Mouse (Mus musculus) limb, embryonic 12.5 days (tissue): Measurements from ENCODE around the gene Rpl18a. TPM values are rescaled to one million over a fixed set of nuclear protein-coding genes. Genes with fewer than 3 reads are reported as not detected.

ENCODE experiments used
- ATAC-seq: fragments of 200-750 bp; cut with Nextera tagmentation; 2 replicates; pipeline ENCODE4 v1.8.0; 2017; ENCODE audit warnings: low read depth, moderate TSS enrichment; ENCODE audit not compliant: insufficient number of reproducible peaks, insufficient read depth, low FRiP score, low TSS enrichment
- H3K27ac ChIP-seq: fragments of 300-500 bp; sonication (generic); 2 replicates; pipeline ENCODE4 v1.5.1; 2016; ENCODE audit warnings: mild to moderate bottlenecking, moderate library complexity
- H3K27me3 ChIP-seq: fragments of 300-500 bp; sonication (generic); 2 replicates; pipeline ENCODE4 v1.6.1; 2016; ENCODE audit warnings: mild to moderate bottlenecking, moderate library complexity
- H3K36me3 ChIP-seq: fragments of 300-500 bp; sonication (generic); 2 replicates; pipeline ENCODE4 v1.6.1; 2016; ENCODE audit warnings: mild to moderate bottlenecking, moderate library complexity
- H3K4me1 ChIP-seq: fragments of 300-500 bp; sonication (generic); replicated peaks from 2 replicates; pipeline ENCODE4 v1.6.1; 2016
- H3K4me2 ChIP-seq: fragments of 300-500 bp; sonication (generic); 2 replicates; pipeline ENCODE4 v1.6.1; 2016; ENCODE audit warnings: mild to moderate bottlenecking, moderate library complexity
- H3K4me3 ChIP-seq: fragments of 300-500 bp; sonication (generic); replicated peaks from 2 replicates; pipeline ENCODE4 v1.5.1; 2016; ENCODE audit warnings: mild to moderate bottlenecking
- H3K9ac ChIP-seq: fragments of 300-500 bp; sonication (generic); replicated peaks from 2 replicates; pipeline ENCODE4 v1.6.1; 2016; ENCODE audit warnings: mild to moderate bottlenecking, moderate library complexity
- H3K9me3 ChIP-seq: fragments of 300-500 bp; sonication (generic); 2 replicates; pipeline ENCODE4 v1.6.1; 2016; ENCODE audit warnings: mild to moderate bottlenecking, moderate library complexity
- WGBS: fragments of 180-500 bp; shearing (Covaris S2); methylation state at CpG from one replicate; pipeline ENCODE4 v1.1.7; 2016; 5-methylcytosine and 5-hydroxymethylcytosine counted together
- polyA plus RNA-seq: library from polyadenylated mRNA; unstranded; fragments of >200 nt; fragmentation: Nextera tagmentation; extraction: Ambion mirVana; gene quantifications from 2 replicates; pipeline ENCODE4 v1.2.1, GENCODE M21; 2016

The Rpl18a gene
- polyA plus RNA-seq, 1 experiment from 2014 or later = 3,693 TPM

- Histone ChIP-seq H3K4me2 (no peak overlapping the region), H3K27ac (no peak overlapping the region), H3K4me1 (peaks cover 17% of the 10 kb centered on the region), H3K27me3 (peaks cover 5% of the 10 kb centered on the region; the same call in 1 of the 2 replicates), H3K9me3 (no peaks in the 10 kb centered on the region), H3K9ac (no peak overlapping the region), H3K36me3 (no peaks in the 10 kb centered on the region), H3K4me3 (no peak overlapping the region)
- ATAC-seq = no peak
- WGBS = 54% methylated on average over 2 of the region's 2 CpGs
These were observed 19.0 kb downstream of the Rpl18a start for GRCm38 (mm10) chr8:70878178-70878577.

DNA sequence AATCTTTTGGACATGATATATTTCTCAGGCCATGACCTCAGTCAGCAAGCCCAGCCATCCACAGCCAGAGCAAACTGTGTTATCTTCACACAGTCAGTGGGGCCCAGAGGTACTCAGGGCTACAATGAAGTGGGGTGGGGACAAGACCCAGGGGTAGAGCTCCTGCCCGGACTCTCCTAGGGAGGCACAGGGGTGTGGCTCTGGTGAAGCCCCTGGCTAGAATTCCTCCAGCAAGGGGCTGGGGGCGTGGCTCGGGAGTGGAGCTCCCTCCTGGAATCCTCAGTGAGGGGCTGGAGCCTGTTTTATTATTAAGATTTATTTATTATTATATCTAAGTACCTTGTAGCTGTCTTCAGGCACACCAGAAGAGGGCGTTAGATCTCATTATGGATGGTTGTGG lies 20.8 kb downstream of the Rpl18a start:
- ATAC-seq = no peak

GRCm38 (mm10) chr8:70874441-70874840 lies 22.8 kb downstream of the Rpl18a start:
- ATAC-seq = no peak
- 91% methylated on average over 13 of the region's 13 CpGs for WGBS
- Histone ChIP-seq H3K9ac (no peak overlapping the region), H3K27ac (no peak overlapping the region), H3K36me3 (no peaks in the 10 kb centered on the region), H3K4me3 (0 out of 2 replicates have a peak overlapping the region, but pooled peaks have one; percentile 89), H3K4me1 (peaks cover 13% of the 10 kb centered on the region), H3K27me3 (peaks cover 5% of the 10 kb centered on the region; the same call in 1 of the 2 replicates), H3K4me2 (no peak overlapping the region), H3K9me3 (no peaks in the 10 kb centered on the region)

More for the DNA sequence above, 20.8 kb downstream of the Rpl18a start:
- Histone ChIP-seq H3K36me3 (no peaks in the 10 kb centered on the region), H3K4me1 (peaks cover 27% of the 10 kb centered on the region), H3K27me3 (peaks cover 5% of the 10 kb centered on the region; the same call in 1 of the 2 replicates), H3K4me3 (no peak overlapping the region), H3K9me3 (no peaks in the 10 kb centered on the region), H3K27ac (no peak overlapping the region), H3K9ac (no peak overlapping the region), H3K4me2 (no peak overlapping the region)
- WGBS = 51% methylated on average over 4 of the region's 4 CpGs

DNA sequence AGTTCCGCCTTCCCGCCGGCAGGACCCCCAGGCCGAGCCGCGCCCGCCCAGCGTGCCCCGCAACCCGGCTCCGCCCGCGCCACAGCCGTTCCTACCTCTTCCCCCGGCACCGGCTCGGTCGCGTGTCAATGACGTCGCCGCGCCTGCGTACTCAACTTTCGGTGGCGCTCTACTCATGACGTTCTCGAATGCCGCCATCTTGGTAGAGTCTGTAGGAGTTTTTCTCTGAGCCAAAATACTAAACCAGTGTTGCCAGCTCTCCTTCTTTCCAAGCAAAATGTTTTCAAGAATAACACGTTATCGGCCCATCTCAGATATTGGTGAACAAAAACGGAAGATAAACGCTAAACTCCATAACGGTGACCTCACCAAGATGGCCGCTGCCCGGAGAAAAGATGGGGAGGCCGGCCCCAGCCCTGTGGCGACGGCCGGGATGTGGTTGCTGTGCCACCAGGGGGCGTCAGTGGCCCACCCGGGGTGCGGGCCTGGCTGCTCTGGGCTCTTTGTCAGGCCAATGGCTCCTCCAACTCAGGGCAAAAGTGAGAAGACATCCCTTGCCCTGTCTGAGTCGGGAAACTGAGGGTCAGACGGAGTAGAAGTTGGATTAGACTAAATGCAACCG lies 23.7 kb downstream of the Rpl18a start, which contains the start of gene Ccdc124:
Ccdc124 (minus strand) TSS at position 572 of the 622 bp plus-strand sequence.
- peak within 1 kb of the TSS; percentile 79 for H3K4me2 ChIP-seq
- peak within 1 kb of the TSS; percentile 76 for H3K9ac ChIP-seq
- H3K4me1 ChIP-seq = peaks cover 21% of the 10 kb centered on the region
- H3K27ac ChIP-seq = peak within 1 kb of the TSS; percentile 88
- no peaks in the 10 kb centered on the region for H3K9me3 ChIP-seq
- peak; percentile 92 for ATAC-seq
- no peaks in the 10 kb centered on the region for H3K36me3 ChIP-seq
- H3K27me3 ChIP-seq = peaks cover 5% of the 10 kb centered on the region; the same call in 1 of the 2 replicates
- 1% methylated on average over 46 of the region's 46 CpGs for WGBS
- H3K4me3 ChIP-seq = peak within 1 kb of the TSS; percentile 89

- peaks cover 6% of the 10 kb centered on the region; the same call in 1 of the 2 replicates for H3K36me3 ChIP-seq
These were observed 24.4 kb downstream of the Rpl18a start for GRCm38 (mm10) chr8:70872643-70873363.

GRCm38 (mm10) chr8:70871195-70871807 lies 25.9 kb downstream of the Rpl18a start:
- Histone ChIP-seq H3K27ac (no peak overlapping the region), H3K4me1 (peaks cover 33% of the 10 kb centered on the region), H3K4me2 (no peak overlapping the region), H3K9me3 (no peaks in the 10 kb centered on the region), H3K36me3 (peaks cover 10% of the 10 kb centered on the region; the same call in 1 of the 2 replicates), H3K4me3 (no peak overlapping the region), H3K9ac (no peak overlapping the region), H3K27me3 (no peaks in the 10 kb centered on the region)
- WGBS = 86% methylated on average over 5 of the region's 5 CpGs
- ATAC-seq = no peak

More at GRCm38 (mm10) chr8:70872643-70873363, 24.4 kb downstream of the Rpl18a start:
- peak overlapping the region; percentile 88 for H3K27ac ChIP-seq
- H3K4me3 ChIP-seq = peak overlapping the region; percentile 89
- peak overlapping the region; percentile 76 for H3K9ac ChIP-seq
- H3K4me1 ChIP-seq = peaks cover 27% of the 10 kb centered on the region
- no peak for ATAC-seq
- WGBS = 7% methylated on average over 31 of the region's 31 CpGs
- no peaks in the 10 kb centered on the region for H3K9me3 ChIP-seq
- H3K4me2 ChIP-seq = peak overlapping the region; percentile 79
- no peaks in the 10 kb centered on the region for H3K27me3 ChIP-seq

GRCm38 (mm10) chr8:70869601-70870041 lies 27.6 kb downstream of the Rpl18a start:
- peaks cover 41% of the 10 kb centered on the region for H3K4me1 ChIP-seq
- 0 out of 2 replicates have a peak overlapping the region, but pooled peaks have one; percentile 55 for H3K4me2 ChIP-seq
- WGBS = 46% methylated on average over 16 of the region's 16 CpGs
- H3K27ac ChIP-seq = peak overlapping the region; percentile 69; the same call in 1 of the 2 replicates
- H3K9ac ChIP-seq = peak overlapping the region; percentile 47; the same call in 1 of the 2 replicates
- H3K27me3 ChIP-seq = no peaks in the 10 kb centered on the region
- no peak for ATAC-seq
- peaks cover 10% of the 10 kb centered on the region; the same call in 1 of the 2 replicates for H3K36me3 ChIP-seq
- no peaks in the 10 kb centered on the region for H3K9me3 ChIP-seq
- H3K4me3 ChIP-seq = no peak overlapping the region

DNA sequence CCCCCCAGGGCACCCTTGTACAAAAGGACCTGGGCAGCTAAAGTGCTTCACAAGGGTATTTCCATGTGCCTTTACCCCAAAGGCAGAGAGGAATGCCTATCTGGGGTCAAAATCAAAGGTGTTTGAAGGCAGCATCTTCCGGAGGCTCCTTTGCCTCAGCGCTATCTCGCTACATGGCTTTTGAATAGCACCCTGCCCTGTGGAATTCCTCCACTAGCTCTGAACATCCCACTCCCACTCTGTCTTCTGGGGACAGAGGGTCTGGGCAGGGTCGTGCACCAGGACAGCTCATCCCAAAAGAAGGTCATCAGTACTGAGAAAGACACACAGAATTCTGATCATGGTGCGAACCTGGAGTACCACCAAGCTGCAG lies 28.0 kb downstream of the Rpl18a start:
- Histone ChIP-seq H3K4me2 (peak overlapping the region; percentile 55), H3K36me3 (peaks cover 10% of the 10 kb centered on the region; the same call in 1 of the 2 replicates), H3K4me3 (peak overlapping the region; percentile 29), H3K4me1 (peaks cover 46% of the 10 kb centered on the region), H3K27me3 (0 out of 2 replicates have a peak, but pooled peaks cover 3% of the 10 kb centered on the region), H3K9me3 (no peaks in the 10 kb centered on the region), H3K27ac (peak overlapping the region; percentile 69), H3K9ac (peak overlapping the region; percentile 47; the same call in 1 of the 2 replicates)
- ATAC-seq = no peak
- WGBS = 38% methylated on average over 5 of the region's 5 CpGs

- 15% methylated on average over 40 of the region's 40 CpGs for WGBS
- H3K4me1 ChIP-seq = peaks cover 51% of the 10 kb centered on the region
- ATAC-seq = no peak
- peak overlapping the region; percentile 55 for H3K4me2 ChIP-seq
- peak overlapping the region; percentile 69 for H3K27ac ChIP-seq
- H3K4me3 ChIP-seq = peak overlapping the region; percentile 29
- H3K9me3 ChIP-seq = no peaks in the 10 kb centered on the region
- H3K36me3 ChIP-seq = peaks cover 10% of the 10 kb centered on the region; the same call in 1 of the 2 replicates
- H3K27me3 ChIP-seq = peaks cover 8% of the 10 kb centered on the region; the same call in 1 of the 2 replicates
- H3K9ac ChIP-seq = peak overlapping the region; percentile 47; the same call in 1 of the 2 replicates
These were observed 28.5 kb downstream of the Rpl18a start for GRCm38 (mm10) chr8:70868559-70869198.

DNA sequence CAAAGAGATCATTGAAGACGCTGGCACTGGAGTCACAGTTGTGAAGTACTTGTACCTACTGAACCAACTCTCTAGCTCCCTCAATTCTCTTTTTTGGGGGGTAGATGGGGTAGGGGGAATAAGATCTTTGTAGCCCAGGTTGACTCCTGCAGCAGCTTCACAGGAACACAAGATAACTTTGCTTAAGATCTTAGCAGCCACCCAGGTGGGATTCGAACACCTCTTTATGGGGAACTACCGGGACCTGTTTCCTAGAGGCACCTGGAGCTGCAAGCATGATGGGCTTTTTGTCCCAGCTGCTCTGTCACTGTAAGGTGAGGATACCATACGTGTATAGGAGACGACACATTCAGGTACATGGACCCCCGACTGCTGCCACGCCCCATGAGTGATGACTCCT lies 30.6 kb downstream of the Rpl18a start:
- peaks cover 57% of the 10 kb centered on the region for H3K4me1 ChIP-seq

More for the DNA sequence above, 30.6 kb downstream of the Rpl18a start:
- Histone ChIP-seq H3K9me3 (no peaks in the 10 kb centered on the region), H3K4me3 (peak overlapping the region; percentile 55; the same call in 1 of the 2 replicates), H3K27me3 (peaks cover 29% of the 10 kb centered on the region), H3K36me3 (peaks cover 10% of the 10 kb centered on the region; the same call in 1 of the 2 replicates), H3K27ac (peak overlapping the region; percentile 90), H3K4me2 (peak overlapping the region; percentile 96; the same call in 1 of the 2 replicates), H3K9ac (no peak overlapping the region)
- no peak for ATAC-seq
- 89% methylated on average over 7 of the region's 7 CpGs for WGBS
